ENCODE assay signal across 15 mouse cellular contexts in the genomic region with DNA sequence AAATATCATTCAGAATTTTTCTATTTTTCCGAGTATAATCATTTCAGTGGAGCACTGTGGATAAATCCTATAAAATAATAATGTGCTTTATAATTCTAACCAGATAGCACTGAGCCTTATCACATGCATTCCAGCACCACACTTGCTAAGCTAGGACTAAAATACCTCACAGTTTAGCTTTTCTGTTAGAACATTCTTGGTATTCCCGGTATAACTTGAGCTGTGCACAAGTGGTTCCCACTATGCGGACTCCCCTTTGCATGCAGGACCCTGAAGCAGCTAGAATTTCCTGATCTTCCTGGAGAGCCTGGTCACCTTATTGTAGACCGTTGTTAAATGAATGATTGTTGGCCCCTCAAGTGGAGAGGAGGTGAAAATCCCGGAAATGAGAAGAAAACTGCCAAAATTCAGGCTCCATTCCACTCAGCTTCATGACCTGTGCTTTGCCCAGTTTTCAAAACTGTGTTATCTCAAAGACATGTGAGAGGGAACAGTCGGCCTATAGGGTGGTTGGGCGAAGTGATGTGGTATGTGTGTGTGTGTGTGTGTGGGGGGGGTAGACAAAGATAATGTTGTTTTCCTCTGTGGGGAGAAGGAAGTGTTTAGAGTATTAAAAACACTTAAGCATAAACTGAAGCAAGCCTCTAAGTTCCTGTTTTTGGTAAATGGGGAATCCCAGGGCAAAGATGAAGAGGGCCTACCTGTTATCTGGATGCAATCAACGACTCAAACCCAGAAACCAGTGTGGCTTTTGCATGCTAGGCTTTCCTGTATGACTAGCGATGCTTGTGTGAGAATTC.
DNase-seq lines count a peak whose midpoint lies in the region; ATAC-seq lines count a peak whose summit lies in the region.
"Had no signal": no experiment of that assay in that cellular context is flagged by ENCODE, and none has a peak within 500 bp of the region (broad histone marks: within the 10 kb centered on the region; RNA-seq: fewer than 3 reads in every experiment).

No protein-coding gene starts in this region.

- 59% methylated on average over 9 of the region's 9 CpGs for WGBS in heart, embryonic 11.5 days (ENCODE audit: insufficient replicate concordance)

- peaks cover 23% of the 10 kb centered on the region for H3K4me1 ChIP-seq in heart, embryonic 11.5 days (ENCODE audit: control insufficient read depth, insufficient read depth, low read length)

- no peak overlapping the region for H3K9ac ChIP-seq in heart, embryonic 11.5 days (ENCODE audit: low read depth, low read length)
- H3K9ac ChIP-seq: embryonic facial prominence, embryonic 15.5 days; forebrain, embryonic 15.5 days; hindbrain, embryonic 12.5 days had no signal

- H3K4me2 ChIP-seq in heart, embryonic 11.5 days: no peak overlapping the region; the same call in 1 of the 2 replicates
- H3K4me2 ChIP-seq: embryonic facial prominence, embryonic 15.5 days; forebrain, embryonic 15.5 days; hindbrain, embryonic 12.5 days; liver, embryonic 11.5 days had no signal

- no peaks in the 10 kb centered on the region for H3K27me3 ChIP-seq in heart, embryonic 11.5 days (ENCODE audit: control insufficient read depth, insufficient read depth, low read length)
- H3K27me3 ChIP-seq: embryonic facial prominence, embryonic 15.5 days; forebrain, embryonic 15.5 days; hindbrain, embryonic 12.5 days had no signal

- DNase-seq in heart, adult 8-10 months (ENCODE audit: low spot score): no peak
- DNase-seq in spleen, adult 18-20 months: peak; percentile 10 to 23
- no peak for DNase-seq in spleen, postnatal 4 days (ENCODE audit: low spot score in 2 of 2)
- DNase-seq in cerebellum, adult 8-10 months: no peak
- no peak for DNase-seq in layer of hippocampus, postnatal 10 days (ENCODE audit: low spot score in 2 of 2)
- DNase-seq: adrenal gland, postnatal 10 days; gastrocnemius, postnatal 14 days; kidney, adult 11 months had no signal

- no peak overlapping the region for H3K4me3 ChIP-seq in heart, embryonic 11.5 days (ENCODE audit: low read depth, low read length)
- H3K4me3 ChIP-seq: embryonic facial prominence, embryonic 15.5 days; forebrain, embryonic 15.5 days; hindbrain, embryonic 12.5 days had no signal

- no peaks in the 10 kb centered on the region for H3K36me3 ChIP-seq in heart, embryonic 11.5 days (ENCODE audit: control insufficient read depth, insufficient read depth, low read length)
- H3K36me3 ChIP-seq: embryonic facial prominence, embryonic 15.5 days; forebrain, embryonic 15.5 days; hindbrain, embryonic 12.5 days had no signal

- no peaks in the 10 kb centered on the region for H3K9me3 ChIP-seq in heart, embryonic 11.5 days (replicated peaks; ENCODE audit: control insufficient read depth, low read length)
- H3K9me3 ChIP-seq: embryonic facial prominence, embryonic 15.5 days; forebrain, embryonic 15.5 days; hindbrain, embryonic 12.5 days had no signal

- no peak overlapping the region for H3K27ac ChIP-seq in heart, embryonic 11.5 days (ENCODE audit: low read depth, low read length)
- H3K27ac ChIP-seq: embryonic facial prominence, embryonic 15.5 days; forebrain, embryonic 15.5 days; hindbrain, embryonic 12.5 days had no signal

- ATAC-seq in heart, embryonic 11.5 days (replicated peaks; ENCODE audit: insufficient number of reproducible peaks, low FRiP score, low TSS enrichment): 0 out of 2 replicates have a peak, but pooled peaks have one; percentile 53
- peak; percentile 78 for ATAC-seq in common myeloid progenitor, adult 5-6 weeks (replicated peaks; ENCODE audit: low read depth, poor library complexity, severe bottlenecking)
- peak; percentile 87 for ATAC-seq in neutrophil, adult 5-6 weeks (ENCODE audit: extremely low read depth, insufficient number of reproducible peaks, low FRiP score, poor library complexity, severe bottlenecking)
- ATAC-seq: forebrain, embryonic 15.5 days had no signal

Comparison
In these comparisons a context has a peak if more than half of its experiments do, and no peak if none do; other contexts are left out.
1. DNase-seq: peak in spleen, adult 18-20 months (2 of 2); none in heart, adult 8-10 months (single experiment), spleen, postnatal 4 days (0 of 2), cerebellum, adult 8-10 months (single experiment) and layer of hippocampus, postnatal 10 days (0 of 2).
2. Peak in every context shown above with its lines, with median percentiles within 50 percentile points of each other: ATAC-seq.